In genomic region chr11:8955678-8956077, GRCm38 (mm10) we compare ENCODE assay signal across 9 mouse cellular contexts. TPM values are rescaled to one million over a fixed set of nuclear protein-coding genes. Genes with fewer than 3 reads are reported as not detected.
DNase-seq lines count a peak whose midpoint lies in the region; ATAC-seq and TF ChIP-seq lines count a peak whose summit lies in the region.
"Had no signal": no experiment of that assay in that cellular context is flagged by ENCODE, and none has a peak within 500 bp of the region (broad histone marks: within the 10 kb centered on the region; RNA-seq: fewer than 3 reads in every experiment).

No protein-coding gene starts in this region.

- peak; percentile 78 for ATAC-seq in forebrain, embryonic 12.5 days (ENCODE audit: low FRiP score)
- peak; percentile 80 for ATAC-seq in midbrain, embryonic 15.5 days (replicated peaks)

- no peak overlapping the region for H3K4me3 ChIP-seq in testis, adult 2 months (ENCODE audit: control insufficient read depth, low read depth, low read length)
- H3K4me3 ChIP-seq in forebrain, embryonic 12.5 days (replicated peaks) = no peak overlapping the region
- H3K4me3 ChIP-seq in midbrain, embryonic 15.5 days = no peak overlapping the region
- H3K4me3 ChIP-seq: heart, embryonic 15.5 days had no signal

- no peaks in the 10 kb centered on the region for H3K36me3 ChIP-seq in testis, adult 2 months (ENCODE audit: control insufficient read depth, insufficient read depth, low read length)
- no peaks in the 10 kb centered on the region for H3K36me3 ChIP-seq in forebrain, embryonic 12.5 days (replicated peaks)
- no peaks in the 10 kb centered on the region for H3K36me3 ChIP-seq in midbrain, embryonic 15.5 days (replicated peaks)
- H3K36me3 ChIP-seq: heart, embryonic 15.5 days had no signal

- H3K27ac ChIP-seq in testis, adult 2 months (ENCODE audit: control insufficient read depth, insufficient read depth, low read depth, low read length) = no peak overlapping the region
- H3K27ac ChIP-seq in forebrain, embryonic 12.5 days = no peak overlapping the region
- no peak overlapping the region for H3K27ac ChIP-seq in midbrain, embryonic 15.5 days
- H3K27ac ChIP-seq: heart, embryonic 15.5 days had no signal

- H3K9ac ChIP-seq in forebrain, embryonic 12.5 days = no peak overlapping the region
- H3K9ac ChIP-seq in midbrain, embryonic 15.5 days = no peak overlapping the region
- H3K9ac ChIP-seq: heart, embryonic 15.5 days had no signal

- no peak overlapping the region for H3K4me2 ChIP-seq in forebrain, embryonic 12.5 days
- no peak overlapping the region for H3K4me2 ChIP-seq in midbrain, embryonic 15.5 days
- H3K4me2 ChIP-seq: heart, embryonic 15.5 days had no signal

- peak; percentile 20; the same call in 1 of the 2 replicates for TF ChIP-seq CTCF in testis, adult 2 months (IDR thresholded peaks at IDR 0.05; ENCODE audit: control insufficient read depth, insufficient read depth, insufficient replicate concordance, low read depth, low read length)

- no peaks in the 10 kb centered on the region for H3K9me3 ChIP-seq in forebrain, embryonic 12.5 days
- no peaks in the 10 kb centered on the region for H3K9me3 ChIP-seq in midbrain, embryonic 15.5 days
- H3K9me3 ChIP-seq: heart, embryonic 15.5 days had no signal

- TF ChIP-seq POLR2A in testis, adult 2 months (IDR thresholded peaks at IDR 0.05; ENCODE audit: control insufficient read depth, low read depth, low read length) = no peak

- WGBS in forebrain, embryonic 12.5 days = 16% methylated on average over 1 of the region's 1 CpGs
- 7% methylated on average over 1 of the region's 1 CpGs for WGBS in midbrain, embryonic 15.5 days

- peak; percentile 92 to 94 for DNase-seq in cerebellum, postnatal 10 days
- DNase-seq in cerebellum, adult 9-11 months = no peak
- DNase-seq in testis, postnatal 14 days (ENCODE audit: low spot score) = no peak
- DNase-seq in kidney, postnatal 4 days = peak; percentile 66 to 67
- DNase-seq in urinary bladder, postnatal 10 days (ENCODE audit: low spot score) = no peak

- H3K4me1 ChIP-seq in testis, adult 2 months (ENCODE audit: control insufficient read depth, insufficient read depth, low read length) = no peaks in the 10 kb centered on the region
- no peaks in the 10 kb centered on the region for H3K4me1 ChIP-seq in forebrain, embryonic 12.5 days
- H3K4me1 ChIP-seq in midbrain, embryonic 15.5 days = no peaks in the 10 kb centered on the region
- H3K4me1 ChIP-seq: heart, embryonic 15.5 days had no signal

- H3K27me3 ChIP-seq in testis, adult 2 months (ENCODE audit: control insufficient read depth, insufficient read depth, low read length) = no peaks in the 10 kb centered on the region
- no peaks in the 10 kb centered on the region for H3K27me3 ChIP-seq in forebrain, embryonic 12.5 days
- H3K27me3 ChIP-seq in midbrain, embryonic 15.5 days (replicated peaks) = no peaks in the 10 kb centered on the region
- H3K27me3 ChIP-seq: heart, embryonic 15.5 days had no signal

RNA-seq across cellular contexts. Expression of gene Pkd1l1, which starts 17.4 kb away (rescaled TPM):
- 0.53 and 0.72 TPM in 2 replicates for polyA plus RNA-seq in testis, adult 2 months (2012; rRNA removed)
- 0.05 and 0.10 TPM in 2 replicates for polyA plus RNA-seq in forebrain, embryonic 12.5 days (2016; fragmentation: Nextera tagmentation; extraction: Ambion mirVana)
- 0.27 and 0.28 TPM in 2 replicates for polyA plus RNA-seq in midbrain, embryonic 15.5 days (2015; fragmentation: Nextera tagmentation; extraction: Ambion mirVana)
- polyA plus RNA-seq: heart, embryonic 15.5 days had no signal

RNA-seq across cellular contexts. Expression of gene Hus1, which starts 55.3 kb away (rescaled TPM):
- 3.7 TPM in 2 replicates for polyA plus RNA-seq in testis, adult 2 months (2012; rRNA removed)
- 20.5 and 22.1 TPM in 2 replicates for polyA plus RNA-seq in forebrain, embryonic 12.5 days (2016; fragmentation: Nextera tagmentation; extraction: Ambion mirVana)
- polyA plus RNA-seq in midbrain, embryonic 15.5 days (2015; fragmentation: Nextera tagmentation; extraction: Ambion mirVana) = 7.9 and 9.2 TPM in 2 replicates

Comparison
In these comparisons a context has a peak if more than half of its experiments do, and no peak if none do; other contexts are left out.
1. DNase-seq: peak in cerebellum, postnatal 10 days (2 of 2) and kidney, postnatal 4 days (2 of 2); none in cerebellum, adult 9-11 months (single experiment), testis, postnatal 14 days (single experiment) and urinary bladder, postnatal 10 days (single experiment).